In genomic region chr17:29887881-29888826, GRCm38 (mm10) we compare ENCODE assay signal across 8 mouse cellular contexts.
A peak's percentile ranks its signal among the peaks of the same experiment; 100 is the strongest.
DNase-seq lines count a peak whose midpoint lies in the region; ATAC-seq and TF ChIP-seq lines count a peak whose summit lies in the region.

No protein-coding gene starts in this region.

- ATAC-seq in hindbrain, embryonic 16.5 days = peak; percentile 66
- ATAC-seq in limb, embryonic 11.5 days (ENCODE audit: insufficient number of reproducible peaks, low FRiP score, low TSS enrichment, low read depth) = no peak

- peaks cover 6% of the 10 kb centered on the region for H3K4me1 ChIP-seq in cerebellum, adult 2 months (ENCODE audit: control insufficient read depth, insufficient read depth, low read length)
- H3K4me1 ChIP-seq in hindbrain, embryonic 16.5 days (ENCODE audit: control insufficient read depth, insufficient read depth, low read depth, low read length) = peaks cover 35% of the 10 kb centered on the region
- H3K4me1 ChIP-seq in limb, embryonic 11.5 days (ENCODE audit: control insufficient read depth, insufficient read depth, low read length) = peaks cover 26% of the 10 kb centered on the region

- H3K4me2 ChIP-seq in hindbrain, embryonic 16.5 days (ENCODE audit: low read length) = peak overlapping the region; percentile 88
- peak overlapping the region; percentile 100 for H3K4me2 ChIP-seq in limb, embryonic 11.5 days (ENCODE audit: low read depth, severe bottlenecking)
- H3K4me2 ChIP-seq in myocyte (ENCODE audit: low read depth) = peak overlapping the region; percentile 86

- peak; percentile 74 for DNase-seq in retina, embryonic 14.5 days (ENCODE audit: low spot score)
- DNase-seq in retina, postnatal 1 day = no peak
- peak; percentile 66 to 69 for DNase-seq in cerebellum, adult 2 months
- peak; percentile 67 for DNase-seq in forelimb bud, embryonic 11.5 days (ENCODE audit: low read depth, low spot score)
- DNase-seq in limb, embryonic 11.5 days (ENCODE audit: low spot score) = peak; percentile 81
- no peak for DNase-seq in c-Kit-positive CD71-positive TER-119-positive erythroid progenitor cells, embryonic 14.5 days (ENCODE audit: low spot score)

- H3K27me3 ChIP-seq in cerebellum, adult 2 months (ENCODE audit: control insufficient read depth, insufficient read depth, low read length) = no peaks in the 10 kb centered on the region
- H3K27me3 ChIP-seq in hindbrain, embryonic 16.5 days (replicated peaks; ENCODE audit: control insufficient read depth, insufficient read depth, low read length) = no peaks in the 10 kb centered on the region
- H3K27me3 ChIP-seq in limb, embryonic 11.5 days (ENCODE audit: control insufficient read depth, insufficient read depth, low read length) = peaks cover 47% of the 10 kb centered on the region
- H3K27me3 ChIP-seq in myocyte (ENCODE audit: control insufficient read depth, insufficient read depth, insufficient read length) = peaks cover 34% of the 10 kb centered on the region

- under 1% methylated on average over 72 of the region's 93 CpGs for WGBS in cerebellum, adult 2 months
- under 1% methylated on average over 64 of the region's 93 CpGs for WGBS in hindbrain, embryonic 16.5 days
- WGBS in limb, embryonic 11.5 days = 0% methylated on average over 83 of the region's 93 CpGs

- TF ChIP-seq CTCF in cerebellum, adult 2 months (IDR thresholded peaks at IDR 0.05; ENCODE audit: borderline replicate concordance, insufficient read depth, low read depth, low read length) = no peak

- H3K27ac ChIP-seq in cerebellum, adult 2 months (ENCODE audit: insufficient read depth, low read length) = 0 out of 2 replicates have a peak overlapping the region, but pooled peaks have one; percentile 9
- peak overlapping the region; percentile 92 for H3K27ac ChIP-seq in hindbrain, embryonic 16.5 days (ENCODE audit: low read depth, low read length)
- H3K27ac ChIP-seq in limb, embryonic 11.5 days (replicated peaks; ENCODE audit: low read depth, low read length) = peak overlapping the region; percentile 67; the same call in 1 of the 2 replicates

- H3K4me3 ChIP-seq in cerebellum, adult 2 months (replicated peaks; ENCODE audit: insufficient read depth, low read depth, low read length) = peak overlapping the region; percentile 56
- peak overlapping the region; percentile 72 for H3K4me3 ChIP-seq in hindbrain, embryonic 16.5 days (ENCODE audit: low read length)
- H3K4me3 ChIP-seq in limb, embryonic 11.5 days (ENCODE audit: low read depth, low read length) = peak overlapping the region; percentile 54
- H3K4me3 ChIP-seq in myocyte = peak overlapping the region; percentile 23

- H3K36me3 ChIP-seq in hindbrain, embryonic 16.5 days (ENCODE audit: control insufficient read depth, insufficient read depth, low read length) = no peaks in the 10 kb centered on the region
- no peaks in the 10 kb centered on the region for H3K36me3 ChIP-seq in limb, embryonic 11.5 days (ENCODE audit: control insufficient read depth, insufficient read depth, low read length)
- H3K36me3 ChIP-seq in myocyte (ENCODE audit: control insufficient read depth, insufficient read depth) = no peaks in the 10 kb centered on the region

- no peaks in the 10 kb centered on the region for H3K9me3 ChIP-seq in hindbrain, embryonic 16.5 days (ENCODE audit: control insufficient read depth, low read length)
- H3K9me3 ChIP-seq in limb, embryonic 11.5 days (ENCODE audit: control insufficient read depth, low read length) = no peaks in the 10 kb centered on the region

- peak overlapping the region; percentile 24 for H3ac ChIP-seq in myocyte (ENCODE audit: control insufficient read depth, insufficient read length)

- no peaks in the 10 kb centered on the region for H3K79me2 ChIP-seq in myocyte (ENCODE audit: control insufficient read depth, insufficient read depth)

- peak overlapping the region; percentile 81 for H3K9ac ChIP-seq in hindbrain, embryonic 16.5 days (ENCODE audit: low read depth, low read length)
- H3K9ac ChIP-seq in limb, embryonic 11.5 days (ENCODE audit: low read length) = peak overlapping the region; percentile 76

- 0 out of 2 replicates have a peak, but pooled peaks have one; percentile 19 for TF ChIP-seq POLR2A in cerebellum, adult 2 months (IDR thresholded peaks at IDR 0.05; ENCODE audit: borderline replicate concordance, insufficient read depth, low read length)
- no peak for TF ChIP-seq POLR2A in myocyte (IDR thresholded peaks at IDR 0.05; ENCODE audit: insufficient read length, low read depth)

TF ChIP-seq in myocyte, 11 proteins besides CTCF, POLR2A, EP300 and RAD21:
- TF ChIP-seq TCF12 (IDR thresholded peaks at IDR 0.05; ENCODE audit: insufficient read depth, poor library complexity, severe bottlenecking) (no peak), E2F4 (IDR thresholded peaks at IDR 0.05; ENCODE audit: insufficient read depth) (no peak), CEBPB (IDR thresholded peaks at IDR 0.05; ENCODE audit: insufficient read depth, poor library complexity, severe bottlenecking) (no peak), SRF (IDR thresholded peaks at IDR 0.05; ENCODE audit: control insufficient read depth, insufficient read length, low read depth) (no peak), MYOD1 (IDR thresholded peaks at IDR 0.05; ENCODE audit: control insufficient read depth in 1 of 3, insufficient read length in 2 of 3, low read depth in 2 of 3) (no peak), TCF3 (IDR thresholded peaks at IDR 0.05; ENCODE audit: insufficient read length, low read depth) (no peak)

Comparison
In these comparisons a context has a peak if more than half of its experiments do, and no peak if none do; other contexts are left out.
1. DNase-seq: peak in retina, embryonic 14.5 days (single experiment), cerebellum, adult 2 months (2 of 2), forelimb bud, embryonic 11.5 days (single experiment) and limb, embryonic 11.5 days (single experiment); none in retina, postnatal 1 day (single experiment) and c-Kit-positive CD71-positive TER-119-positive erythroid progenitor cells, embryonic 14.5 days (single experiment).
2. H3K27ac ChIP-seq: peak in every context shown above with its lines; median percentile 92 in hindbrain, embryonic 16.5 days; 67 in limb, embryonic 11.5 days; 9 in cerebellum, adult 2 months.
3. Peak in every context shown above with its lines, with median percentiles within 50 percentile points of each other: H3K4me3 ChIP-seq and H3K4me2 ChIP-seq.